Mouse (Mus musculus) telencephalon, adult 2 months (tissue): ENCODE measurements around the gene Fat3.

Experiments used
- DNase-seq: peaks from one replicate; pipeline ENCODE4 v3.0.0-alpha.2; 2011; ENCODE audit warnings: low read depth, low spot score

The Fat3 gene

DNA sequence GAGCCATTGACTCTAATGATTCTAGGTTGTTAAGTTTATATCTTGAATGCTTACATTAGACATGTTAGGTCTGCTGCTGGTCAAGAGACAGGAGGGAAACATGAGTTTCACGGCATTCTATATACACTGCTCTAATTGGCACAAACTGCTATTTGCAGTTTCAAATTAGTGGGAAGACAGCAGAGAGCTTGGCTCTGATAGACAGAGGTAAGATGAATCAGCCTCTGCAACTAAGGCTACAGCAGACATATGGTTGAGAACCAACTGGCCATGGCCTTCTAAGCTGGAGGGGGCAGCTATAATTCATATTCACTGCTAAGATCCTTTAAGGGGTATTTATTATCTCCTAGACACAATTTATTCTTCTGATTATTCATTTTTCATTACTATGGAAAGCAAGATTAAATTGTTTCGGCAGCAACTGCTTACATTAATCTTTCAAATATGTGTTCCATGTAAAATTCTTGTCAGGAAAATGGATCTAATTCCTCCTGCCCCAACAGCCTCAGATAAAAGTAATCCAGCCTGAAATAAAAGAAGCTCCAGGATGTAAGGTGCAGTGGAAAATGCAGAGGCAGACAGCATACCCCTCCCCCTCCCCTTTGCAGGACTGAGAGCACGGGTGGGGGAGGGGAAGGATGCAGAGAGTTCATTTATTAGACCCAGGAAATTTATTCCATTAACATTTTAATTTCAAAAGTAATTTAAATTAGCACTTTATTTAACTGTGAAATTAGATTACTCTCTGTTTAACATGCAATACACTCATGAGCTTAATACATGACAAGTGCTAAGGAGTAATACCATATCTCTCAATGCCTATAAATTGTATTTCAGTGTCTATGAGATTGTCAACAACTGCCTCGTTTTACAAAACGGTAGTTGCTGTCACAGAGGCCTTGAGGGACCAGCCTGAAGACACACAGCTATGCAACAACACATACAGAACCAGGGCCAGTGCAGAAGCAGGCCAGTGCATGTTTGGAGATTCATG, 189.9 kb downstream of the Fat3 start:
- DNase-seq, result no peak

DNA sequence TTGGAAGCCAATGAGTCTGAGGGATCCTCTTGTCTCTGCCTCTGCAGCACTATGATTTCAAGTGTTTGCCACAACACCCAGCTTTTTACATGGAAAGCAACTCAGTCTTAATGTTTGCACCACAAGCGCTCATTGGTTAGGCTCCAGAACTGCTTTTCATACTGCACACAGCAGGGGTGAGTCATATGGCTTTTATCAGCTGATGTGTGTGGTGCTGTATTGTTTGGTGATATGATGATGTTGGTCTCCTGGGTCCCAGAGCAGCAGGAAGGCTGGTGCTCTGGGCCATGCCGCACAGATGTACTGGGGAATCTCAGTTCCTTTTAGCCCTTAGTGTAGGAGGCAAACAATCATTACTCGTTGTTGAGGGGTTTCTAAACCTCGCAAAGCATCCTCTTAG, 190.8 kb downstream of the Fat3 start:
- no peak for DNase-seq

DNA sequence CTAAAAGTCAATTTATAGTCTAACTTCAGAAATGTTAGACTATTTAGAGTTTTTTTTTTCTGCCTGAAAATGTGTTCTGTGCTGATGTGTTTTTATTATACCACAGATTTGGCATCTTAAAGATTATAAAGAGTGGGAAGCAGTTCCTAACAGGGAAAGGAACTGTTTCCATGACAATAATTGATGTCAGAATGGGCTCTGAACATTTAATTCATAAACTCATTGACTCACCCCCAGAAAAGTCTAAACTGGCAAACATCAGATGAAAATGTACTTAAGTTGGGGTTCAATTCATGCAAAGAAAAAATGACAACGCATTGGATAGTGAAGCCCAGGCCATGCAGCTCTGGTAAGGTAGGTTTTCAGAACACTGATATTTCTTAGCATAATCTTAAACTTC, 193.3 kb downstream of the Fat3 start:
- peak; percentile 54 for DNase-seq

DNA sequence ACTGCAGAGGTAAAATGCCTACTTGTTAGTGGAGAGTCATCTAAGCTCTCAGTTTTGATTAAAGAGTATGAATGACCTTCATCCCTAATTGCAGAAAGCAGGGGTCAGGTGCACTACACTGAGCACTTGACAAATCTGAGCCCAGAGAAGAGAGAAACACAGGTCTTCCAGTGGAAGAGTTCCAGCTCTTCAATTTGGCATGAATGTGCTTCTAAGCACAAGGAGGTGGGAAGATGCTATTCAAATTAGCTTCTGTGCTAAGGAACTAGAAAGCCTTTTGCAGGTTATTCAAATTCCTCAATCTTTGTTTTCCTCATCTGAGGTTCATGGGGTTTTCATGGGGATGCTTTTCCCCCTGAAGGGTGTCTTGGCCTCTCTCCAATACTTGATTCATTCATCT, 194.9 kb downstream of the Fat3 start:
- peak; percentile 58 for DNase-seq

DNA sequence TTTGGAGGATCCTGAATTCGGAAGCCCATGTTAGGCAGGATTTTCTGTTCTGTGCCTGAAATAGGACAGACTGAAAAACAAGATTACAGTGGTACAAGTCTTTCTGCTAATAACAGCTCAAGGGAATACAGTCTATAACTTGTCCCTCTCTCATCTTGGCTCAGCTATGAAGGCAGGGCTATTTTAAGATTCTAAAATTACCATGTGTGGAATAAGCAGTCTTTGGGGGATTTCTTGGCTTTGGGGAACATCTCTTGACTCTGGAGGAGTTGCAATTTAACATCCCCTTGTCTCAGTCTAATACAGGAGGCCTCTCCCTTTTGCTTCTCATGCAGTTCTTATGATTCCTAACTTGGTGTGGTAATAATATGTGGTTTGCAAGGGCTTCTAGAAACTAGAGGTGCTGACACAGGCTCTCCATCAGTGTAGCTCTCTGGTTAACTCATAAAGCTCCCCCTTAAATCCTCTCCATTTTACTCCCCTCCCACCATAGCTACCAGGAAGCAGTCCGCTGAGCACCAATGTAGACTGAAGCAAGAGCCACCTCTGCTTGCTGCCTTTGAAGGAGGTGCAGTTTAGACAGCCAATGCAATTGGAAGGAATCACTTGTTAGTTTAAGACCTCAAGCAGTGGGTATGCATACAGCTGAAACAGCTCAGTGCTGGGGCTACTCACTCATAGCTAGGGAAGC, 195.5 kb downstream of the Fat3 start:
- peak; percentile 47 for DNase-seq

DNA sequence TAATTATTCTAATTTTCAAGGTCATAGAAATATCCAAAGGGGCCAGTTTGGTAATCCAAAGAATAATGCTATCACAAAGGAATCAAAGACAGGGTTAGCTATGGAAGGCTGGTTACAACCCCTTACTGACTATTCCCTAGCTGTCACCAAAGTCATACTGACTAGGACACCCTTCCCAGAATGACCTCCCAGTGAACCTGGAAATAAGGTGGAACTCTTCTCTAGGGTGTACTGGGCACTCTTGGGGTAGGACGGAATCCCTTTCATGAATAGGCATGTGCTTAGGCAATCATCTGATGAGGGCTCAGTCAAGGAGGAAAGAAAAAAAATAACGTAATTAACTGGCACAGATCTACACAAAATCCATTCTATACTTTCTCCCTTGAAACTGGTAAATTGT, 196.1 kb downstream of the Fat3 start:
- DNase-seq, result no peak

DNA sequence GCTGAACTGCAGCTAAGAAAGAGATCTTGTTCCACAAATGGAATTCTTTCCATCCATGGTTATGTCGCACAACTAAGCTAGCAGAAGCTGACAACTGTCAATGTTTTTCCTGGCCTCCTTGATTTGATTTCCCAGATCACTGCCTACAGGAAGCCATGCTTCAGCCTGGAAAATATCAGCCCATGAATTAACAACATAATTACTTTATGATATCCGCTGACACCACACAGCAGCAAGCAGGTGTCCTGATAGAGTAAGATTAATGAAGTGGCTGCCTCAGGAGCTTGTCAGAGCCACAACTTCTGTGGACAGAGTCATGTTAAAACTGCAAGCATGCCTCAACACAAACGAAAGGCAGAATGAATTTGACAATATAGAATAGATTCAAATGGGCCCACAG, 198.6 kb downstream of the Fat3 start:
- no peak for DNase-seq

DNA sequence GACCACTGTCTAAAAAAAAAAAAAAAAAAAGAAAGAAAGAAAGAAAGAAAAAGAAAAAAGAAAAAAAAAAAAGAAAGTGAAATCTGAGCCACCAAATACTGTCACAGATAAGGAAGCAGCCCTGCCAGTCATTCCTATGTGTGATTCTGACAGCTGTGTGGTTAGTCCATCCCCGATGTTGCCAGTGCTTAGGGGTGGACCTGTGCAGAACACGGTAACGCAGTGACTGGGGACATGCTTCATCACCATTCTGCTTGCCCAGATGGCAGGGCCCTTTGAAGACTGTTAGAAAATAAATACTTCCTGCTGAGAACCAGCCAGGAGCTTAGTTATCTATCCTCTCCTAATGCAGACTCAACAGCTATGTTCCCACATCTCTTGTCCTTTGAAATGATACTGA, 203.2 kb downstream of the Fat3 start:
- no peak for DNase-seq

DNA sequence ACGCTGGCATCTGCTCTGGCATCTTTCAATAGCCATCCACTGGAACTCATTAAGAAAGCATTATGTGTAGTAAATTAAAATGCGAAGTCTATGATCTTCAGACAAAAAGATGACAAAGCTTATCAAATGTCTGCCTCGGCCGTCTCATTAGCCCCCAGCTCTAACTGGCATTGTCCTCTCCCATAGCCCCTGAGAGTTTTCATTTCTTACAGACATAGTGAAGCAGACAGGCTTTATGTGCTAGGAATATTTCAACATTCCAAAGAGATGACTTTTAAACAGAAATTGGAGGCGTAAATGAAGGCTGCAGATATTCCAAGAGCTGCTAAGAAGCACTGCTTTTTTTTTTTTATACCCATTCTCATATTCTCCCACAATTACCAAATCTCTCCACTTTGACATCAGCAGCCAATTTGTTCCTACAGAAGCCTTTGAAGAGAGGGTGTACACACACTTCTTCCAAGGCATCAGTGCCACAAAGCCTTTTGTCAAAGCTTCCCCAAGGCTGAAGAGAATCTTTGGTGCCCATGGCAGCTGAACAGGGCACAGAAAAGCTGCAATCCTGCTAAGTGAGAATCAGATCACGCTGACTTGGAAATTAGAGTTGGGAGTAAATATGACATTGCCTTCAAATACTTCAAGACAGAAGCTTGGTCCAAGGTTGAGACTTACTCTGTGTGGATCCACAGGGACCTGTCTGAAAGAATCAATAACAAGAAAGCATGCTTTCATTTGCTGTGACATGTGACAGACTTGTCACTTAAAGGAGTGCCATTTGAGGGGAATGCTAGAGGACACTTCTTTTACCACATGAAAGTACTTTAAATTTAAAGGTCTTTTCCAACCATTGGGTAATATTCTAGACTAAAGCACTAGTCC, 206.9 kb downstream of the Fat3 start:
- no peak for DNase-seq

DNA sequence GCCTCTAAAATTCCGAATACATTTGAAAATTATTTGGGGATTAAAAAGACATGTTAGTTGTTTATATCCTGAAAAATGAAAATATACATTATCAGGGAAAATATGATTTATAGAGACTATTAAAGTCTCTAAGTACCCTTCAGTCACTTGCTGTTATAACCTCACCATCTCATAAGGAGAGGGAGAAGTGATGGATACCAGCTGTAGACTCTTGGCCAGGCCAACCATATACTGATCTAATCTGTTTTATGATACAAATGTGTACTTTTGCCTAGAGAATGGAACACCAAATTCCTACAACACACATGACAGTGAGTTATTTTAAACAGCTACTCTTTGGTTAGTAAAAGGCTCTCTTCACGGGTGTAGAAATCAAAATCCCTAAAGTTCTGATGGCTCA, 208.6 kb downstream of the Fat3 start:
- no peak for DNase-seq

DNA sequence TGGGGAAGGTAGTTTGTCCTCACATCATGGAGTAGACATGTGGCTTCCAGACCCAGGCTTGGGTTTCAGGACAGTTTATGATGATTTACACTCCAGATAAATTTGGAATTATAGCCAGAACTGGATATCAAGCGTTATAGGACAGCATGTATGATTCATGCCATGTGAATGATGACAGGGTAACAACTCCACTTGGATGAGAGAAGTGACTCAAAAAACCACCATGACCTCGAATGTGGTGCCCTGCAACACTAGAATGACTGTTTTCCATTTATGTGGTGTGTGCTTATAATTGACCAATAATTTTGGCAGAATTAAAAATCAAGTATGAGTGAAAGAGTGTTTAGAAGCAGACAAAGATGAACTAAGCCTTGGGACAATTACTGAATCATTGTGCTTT, 210.2 kb downstream of the Fat3 start:
- no peak for DNase-seq

DNA sequence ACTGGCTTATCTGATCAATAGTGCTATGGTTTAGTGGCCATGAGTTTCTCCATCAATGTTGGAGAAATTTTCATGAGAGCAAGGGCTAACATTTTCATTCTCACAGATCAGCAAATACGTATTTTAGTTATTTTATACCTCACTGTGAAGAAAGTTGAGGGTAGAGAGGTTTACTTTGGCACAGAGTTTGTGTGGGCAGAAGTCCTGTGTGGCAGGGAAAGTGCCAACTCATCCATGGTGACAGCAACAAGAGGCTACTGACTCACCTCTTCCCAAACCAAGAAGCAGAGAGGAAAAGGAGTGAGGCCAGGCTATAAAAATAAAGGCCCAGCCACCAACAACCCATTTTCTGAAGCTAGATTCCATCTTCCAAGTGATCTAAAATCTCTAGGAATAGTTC, 218.1 kb downstream of the Fat3 start:
- no peak for DNase-seq

DNA sequence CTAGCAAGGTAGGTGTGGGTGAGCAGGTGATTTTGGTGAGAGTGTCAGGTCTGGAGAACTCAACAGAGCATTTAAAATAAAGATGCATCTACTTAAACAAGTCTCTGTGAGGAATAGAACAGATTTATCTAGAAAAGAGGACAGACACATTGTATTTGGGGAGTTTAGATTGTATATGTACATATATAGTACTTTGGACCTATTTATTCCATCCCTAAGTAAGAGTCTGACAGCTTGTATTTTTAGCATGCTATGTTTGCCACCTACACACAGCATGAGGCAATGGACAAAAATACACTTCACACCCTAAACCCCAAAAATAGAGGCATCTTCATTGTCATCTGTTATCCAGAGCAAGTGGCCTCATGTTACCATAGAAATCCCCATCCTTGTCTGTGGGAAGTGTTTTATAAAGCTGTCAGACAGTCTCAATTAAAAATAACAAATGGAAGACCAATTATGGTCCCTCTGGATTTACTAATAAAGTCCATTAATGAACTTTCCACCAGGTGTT, 218.7 kb downstream of the Fat3 start:
- peak; percentile 91 for DNase-seq

DNA sequence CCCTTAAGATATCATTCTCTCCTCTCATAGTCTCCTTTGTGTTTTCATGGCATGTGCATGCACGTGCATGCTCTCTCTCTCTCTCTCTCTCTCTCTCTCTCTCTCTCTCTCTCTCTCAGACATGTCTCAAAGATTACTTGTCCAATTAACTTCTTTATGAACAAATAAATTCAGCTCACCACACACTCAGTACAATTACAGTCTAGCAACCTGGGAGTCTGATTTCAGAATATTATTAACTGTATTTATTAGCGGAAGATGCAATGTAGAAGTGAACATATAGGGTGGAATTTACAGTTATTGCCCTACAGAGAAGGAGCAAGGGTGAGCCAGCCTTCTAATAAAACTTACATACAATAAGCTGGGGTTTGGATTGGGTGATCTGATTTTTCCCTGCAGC, 225.5 kb downstream of the Fat3 start:
- no peak for DNase-seq

DNA sequence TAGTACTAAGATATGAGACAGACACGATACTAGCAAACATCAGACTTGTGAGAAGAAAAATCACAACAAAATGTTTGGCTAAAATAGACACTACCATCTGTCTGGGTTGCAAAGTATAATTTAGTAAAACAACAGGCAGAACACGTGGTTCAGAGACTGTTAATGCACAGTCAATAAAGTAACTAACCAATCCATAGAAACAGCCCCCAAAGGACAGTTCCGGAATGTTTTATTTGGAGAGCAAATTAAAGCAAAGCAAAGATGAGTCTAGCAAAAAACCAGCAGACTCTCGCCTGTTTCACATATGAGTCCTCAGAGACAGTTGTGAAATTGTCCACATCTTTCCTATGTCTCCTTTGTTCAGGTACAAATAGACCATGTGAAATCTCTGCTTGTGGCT, 227.0 kb downstream of the Fat3 start:
- DNase-seq, result no peak

DNA sequence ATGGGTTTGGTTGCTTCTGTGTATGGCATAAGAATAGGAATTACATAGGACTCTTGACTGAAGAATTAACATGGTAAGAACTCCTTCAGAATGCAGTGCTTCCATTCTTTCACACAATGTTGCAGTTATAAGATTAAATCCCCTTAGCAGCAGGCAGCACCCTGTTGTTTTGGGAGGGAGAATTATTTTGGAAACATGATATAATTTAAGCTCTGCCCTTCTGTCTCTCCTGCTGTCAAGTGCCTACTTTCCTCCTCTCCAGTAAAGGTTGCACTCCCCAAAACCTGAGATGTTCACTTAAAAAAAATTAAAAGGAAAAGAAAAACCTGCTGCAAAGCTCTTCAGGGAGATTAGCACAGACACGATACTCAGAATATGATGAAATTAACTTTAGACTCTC, 228.3 kb downstream of the Fat3 start:
- no peak for DNase-seq

DNA sequence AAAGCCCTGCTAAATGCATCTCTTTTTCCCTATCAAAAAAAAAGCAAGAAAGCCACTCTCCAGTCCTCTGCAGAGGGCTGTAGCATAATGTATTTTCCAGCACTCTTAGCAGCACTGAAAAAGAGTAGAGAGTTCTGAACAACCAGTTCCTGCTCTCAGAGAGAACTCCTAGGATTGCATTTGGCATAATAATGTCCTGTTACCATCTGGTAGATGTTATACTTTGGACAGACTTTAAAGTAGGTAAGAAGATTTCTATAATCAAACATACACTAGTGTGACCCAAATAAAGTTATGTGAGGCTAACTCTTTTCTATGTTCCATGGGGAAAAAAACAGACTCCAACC, 230.3 kb downstream of the Fat3 start:
- DNase-seq, result no peak

DNA sequence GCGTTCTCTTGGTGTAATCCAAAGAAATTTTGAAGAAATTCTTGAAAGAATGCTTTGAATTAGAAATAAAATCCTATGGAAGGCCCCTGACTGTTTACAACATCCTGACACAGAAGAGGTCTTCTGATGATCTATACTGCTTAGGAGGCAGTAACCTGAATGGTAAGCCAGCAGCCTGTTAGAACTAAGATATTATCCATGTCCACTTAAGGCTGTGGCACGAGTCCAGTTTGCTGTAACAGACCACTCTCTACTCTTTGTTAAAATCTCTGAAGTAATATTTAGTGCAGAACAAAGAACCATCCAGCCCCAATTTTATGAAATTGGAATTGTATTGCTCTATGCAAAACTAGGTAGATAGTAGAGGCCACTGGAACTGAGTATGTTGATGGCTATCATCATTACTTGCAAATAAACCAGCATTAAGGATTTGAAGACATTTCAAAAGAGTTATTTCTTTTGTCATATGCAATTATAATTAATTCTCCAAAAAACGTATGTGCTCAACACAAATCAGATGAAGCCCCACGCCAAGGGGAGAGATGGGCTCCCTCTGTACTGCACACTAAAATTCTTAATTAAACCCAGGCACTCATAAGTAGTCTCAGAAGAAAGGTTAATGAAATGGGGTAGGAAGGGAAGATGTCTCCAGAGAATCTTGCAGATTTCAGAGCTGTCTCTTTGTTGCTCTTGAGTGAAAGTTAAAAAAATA, 230.9 kb downstream of the Fat3 start:
- DNase-seq, result no peak

DNA sequence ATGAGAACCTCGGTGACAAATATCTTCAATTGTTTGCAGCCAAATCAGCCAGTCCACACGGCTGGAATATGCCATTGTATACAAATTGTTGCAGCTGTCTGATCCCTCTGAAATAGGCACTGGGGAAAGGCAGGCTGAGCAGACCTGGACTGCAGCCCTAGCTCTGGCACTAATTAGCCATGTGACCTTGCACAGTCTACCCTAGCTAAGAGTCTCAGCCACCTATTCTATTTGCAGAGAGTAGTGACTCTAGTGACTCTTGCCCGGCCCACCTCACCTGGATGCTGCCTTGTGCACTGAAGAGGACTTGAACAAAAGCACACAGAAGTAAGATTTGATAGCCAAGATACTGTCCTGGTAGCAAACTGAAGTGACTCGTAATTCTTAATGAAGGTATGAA, 235.6 kb downstream of the Fat3 start:
- DNase-seq, result no peak

DNA sequence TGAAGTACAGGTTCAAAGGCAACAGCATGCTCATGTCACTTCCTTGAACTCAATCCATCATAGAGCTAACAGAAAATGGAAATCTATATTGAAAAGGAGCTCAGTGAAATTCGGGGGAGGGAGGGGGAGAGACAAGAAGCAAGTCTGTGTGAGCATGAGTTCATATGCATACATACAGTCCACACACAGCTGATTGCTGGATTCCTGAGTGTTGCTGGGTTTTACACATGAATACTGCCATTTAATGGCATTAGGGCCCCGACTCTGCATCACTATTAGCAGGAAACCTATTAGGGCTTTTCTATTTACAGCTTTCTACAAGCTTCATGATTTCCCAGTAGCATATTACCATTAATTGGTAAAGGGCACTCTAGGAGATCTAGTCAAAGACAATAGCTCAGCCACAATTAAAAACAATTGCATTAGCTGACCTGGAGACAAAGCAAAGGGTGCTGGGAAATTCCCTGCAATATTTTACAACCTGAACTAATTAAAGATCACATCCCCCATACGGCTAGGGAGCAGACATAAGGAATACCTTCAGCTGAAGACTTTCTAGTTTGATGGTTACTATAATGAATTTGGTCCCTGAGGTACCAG, 243.7 kb downstream of the Fat3 start:
- no peak for DNase-seq
